Mouse (Mus musculus): ENCODE data around the gene Gtse1. TPM values are rescaled to one million over a fixed set of nuclear protein-coding genes. Genes with fewer than 3 reads are reported as not detected.

Gene Gtse1
- total RNA-seq, 2 experiments from 2014 or later = 0.30 to 0.35 TPM

- DNase-seq (ENCODE audit: low spot score in 2 of 2) = no peak
Measured at GRCm38 (mm10) chr15:85921855-85922254, 62.3 kb downstream of the Gtse1 start.

Other genes starting within 250 kb of the Gtse1 start
- 1 to 10 TPM; 2.9 to 3.4 TPM for gene Ppara, start 124.8 kb upstream of the Gtse1 start, total RNA-seq (2021)
- gene Cdpf1, start 48.0 kb upstream of the Gtse1 start, total RNA-seq (2021) = 10 to 100 TPM; 16.5 to 20.0 TPM
- under 1 TPM; 0.62 to 0.63 TPM for gene Pkdrej, start 38.0 kb upstream of the Gtse1 start, total RNA-seq (2021)
- gene Ttc38, start 27.4 kb upstream of the Gtse1 start, total RNA-seq (2021) = 1 to 10 TPM; 5.0 to 6.7 TPM
- gene Trmu, start 19.6 kb downstream of the Gtse1 start, total RNA-seq (2021) = 10 to 100 TPM; 29.1 to 38.0 TPM
- gene Celsr1, start 174.0 kb downstream of the Gtse1 start, total RNA-seq (2021) = 1 to 10 TPM; 5.6 to 6.3 TPM
- gene Gramd4, start 197.9 kb downstream of the Gtse1 start, total RNA-seq (2021) = 10 to 100 TPM; 30.7 to 34.5 TPM